Comparison of ENCODE assay signal across 8 mouse cellular contexts in genomic region chr1:22805726-22806625, GRCm38 (mm10). TPM values are rescaled to one million over a fixed set of nuclear protein-coding genes. Genes with fewer than 3 reads are reported as not detected.
A peak's percentile ranks its signal among the peaks of the same experiment; 100 is the strongest.
DNase-seq lines count a peak whose midpoint lies in the region; ATAC-seq lines count a peak whose summit lies in the region.

Gene Rims1 (minus strand): TSS chr1:22805994.

- DNase-seq in CD4-positive, CD25-positive, alpha-beta regulatory T cell, adult 2 months (ENCODE audit: low read depth, low spot score): peak; percentile 1
- peak; percentile 85 to 91 for DNase-seq in cerebellum, postnatal 10 days
- DNase-seq in frontal cortex, postnatal 10 days (ENCODE audit: low spot score in 2 of 2): peak; percentile 69 to 71
- peak; percentile 63 for DNase-seq in hindbrain, embryonic 14.5 days (ENCODE audit: low spot score)
- peak; percentile 67 to 74 for DNase-seq in left cerebral cortex, postnatal 36 days (ENCODE audit: low spot score in 2 of 2)
- peak; percentile 74 for DNase-seq in midbrain, embryonic 10.5 days (ENCODE audit: low spot score)
- DNase-seq in right cerebral cortex, postnatal 4 days: peak; percentile 71

- H3K4me2 ChIP-seq in hindbrain, embryonic 14.5 days (replicated peaks): peak within 1 kb of the TSS; percentile 83

- WGBS in hindbrain, embryonic 14.5 days: under 1% methylated on average over 70 of the region's 76 CpGs
- under 1% methylated on average over 57 of the region's 76 CpGs for WGBS in midbrain, embryonic 10.5 days

- intact Hi-C loops in left cerebral cortex, postnatal 36 days (cut with DNase I): loop anchor here (2.0 to 10.0 kb wide), 5 partner anchors 135 to 449 kb away; no protein-coding TSS in a partner anchor

- no peaks in the 10 kb centered on the region for H3K27me3 ChIP-seq in hindbrain, embryonic 14.5 days (ENCODE audit: control insufficient read depth, insufficient read depth, low read length)
- H3K27me3 ChIP-seq in midbrain, embryonic 10.5 days (ENCODE audit: low read depth, poor library complexity, severe bottlenecking): peaks cover 36% of the 10 kb centered on the region

- H3K4me3 ChIP-seq in hindbrain, embryonic 14.5 days (replicated peaks; ENCODE audit: low read length): peak within 1 kb of the TSS; percentile 81
- H3K4me3 ChIP-seq in midbrain, embryonic 10.5 days: peak within 1 kb of the TSS; percentile 75

- H3K4me1 ChIP-seq in hindbrain, embryonic 14.5 days (replicated peaks; ENCODE audit: control insufficient read depth, insufficient read depth, low read length): peaks cover 25% of the 10 kb centered on the region
- peaks cover 14% of the 10 kb centered on the region for H3K4me1 ChIP-seq in midbrain, embryonic 10.5 days

- H3K9me3 ChIP-seq in hindbrain, embryonic 14.5 days (ENCODE audit: control insufficient read depth, low read length): no peaks in the 10 kb centered on the region
- H3K9me3 ChIP-seq in midbrain, embryonic 10.5 days (replicated peaks): no peaks in the 10 kb centered on the region

- no peaks in the 10 kb centered on the region for H3K36me3 ChIP-seq in hindbrain, embryonic 14.5 days (replicated peaks; ENCODE audit: control insufficient read depth, insufficient read depth)
- H3K36me3 ChIP-seq in midbrain, embryonic 10.5 days: no peaks in the 10 kb centered on the region

- peak within 1 kb of the TSS; percentile 92 for H3K27ac ChIP-seq in hindbrain, embryonic 14.5 days
- peak within 1 kb of the TSS; percentile 90 for H3K27ac ChIP-seq in midbrain, embryonic 10.5 days (replicated peaks)

- no peak for ATAC-seq in CD4-positive, CD25-positive, alpha-beta regulatory T cell, adult 4 months
- peak; percentile 93 for ATAC-seq in hindbrain, embryonic 14.5 days (ENCODE audit: low FRiP score)

- H3K9ac ChIP-seq in hindbrain, embryonic 14.5 days: peak within 1 kb of the TSS; percentile 98

RNA-seq across cellular contexts. Expression of gene Rims1, which starts in this region (rescaled TPM):
- polyA plus RNA-seq in CD4-positive, CD25-positive, alpha-beta regulatory T cell, adult 4 months (2017; shearing (Covaris generic)): not detected
- polyA plus RNA-seq in hindbrain, embryonic 14.5 days (2014; fragmentation: Nextera tagmentation; extraction: Ambion mirVana): 23.9 and 24.5 TPM in 2 replicates
- 100 to 1,000 TPM; 406 to 441 TPM for total RNA-seq in left cerebral cortex, postnatal 36 days (2021)
- polyA plus RNA-seq in midbrain, embryonic 10.5 days (2016; fragmentation: Nextera tagmentation; extraction: Ambion mirVana): 1.2 and 1.8 TPM in 2 replicates

Comparison
In these comparisons a context has a peak if more than half of its experiments do, and no peak if none do; other contexts are left out.
1. DNase-seq: peak in every context shown above with its lines; median percentile 88 in cerebellum, postnatal 10 days; 74 in midbrain, embryonic 10.5 days; 71 in right cerebral cortex, postnatal 4 days; 70 in left cerebral cortex, postnatal 36 days; 70 in frontal cortex, postnatal 10 days; 63 in hindbrain, embryonic 14.5 days; 1 in CD4-positive, CD25-positive, alpha-beta regulatory T cell, adult 2 months.